Mouse (Mus musculus) liver, adult 2 months (tissue): ENCODE measurements around the gene Atp1b1.

ENCODE experiments used
- CTCF ChIP-seq: fragments of 200-500 bp; IDR thresholded peaks from 2 replicates; pipeline ENCODE4 v1.5.1; 2011; ENCODE audit warnings: low read depth, low read length, control low read depth
- POLR2A ChIP-seq: fragments of 200-500 bp; IDR thresholded peaks from 2 replicates; pipeline ENCODE4 v1.6.1; 2011; ENCODE audit warnings: low read length, control low read depth; ENCODE audit not compliant: insufficient read depth; ENCODE audit errors: extremely low read depth

GRCm38 (mm10) chr1:164483728-164484127, 25.6 kb upstream of the Atp1b1 start:
- TF ChIP-seq POLR2A = no peak
- TF ChIP-seq CTCF = no peak
